Mouse (Mus musculus): Measurements from ENCODE around the gene Mok. TPM values are rescaled to one million over a fixed set of nuclear protein-coding genes. Genes with fewer than 3 reads are reported as not detected.

The Mok gene
- total RNA-seq, 1 experiment from 2014 or later = 0.70 TPM

- ATAC-seq (ENCODE audit: extremely low read depth, insufficient number of reproducible peaks, low FRiP score, poor library complexity, severe bottlenecking) = no peak
Measured at GRCm38 (mm10) chr12:110782278-110782677, 58.5 kb downstream of the Mok start.

DNA sequence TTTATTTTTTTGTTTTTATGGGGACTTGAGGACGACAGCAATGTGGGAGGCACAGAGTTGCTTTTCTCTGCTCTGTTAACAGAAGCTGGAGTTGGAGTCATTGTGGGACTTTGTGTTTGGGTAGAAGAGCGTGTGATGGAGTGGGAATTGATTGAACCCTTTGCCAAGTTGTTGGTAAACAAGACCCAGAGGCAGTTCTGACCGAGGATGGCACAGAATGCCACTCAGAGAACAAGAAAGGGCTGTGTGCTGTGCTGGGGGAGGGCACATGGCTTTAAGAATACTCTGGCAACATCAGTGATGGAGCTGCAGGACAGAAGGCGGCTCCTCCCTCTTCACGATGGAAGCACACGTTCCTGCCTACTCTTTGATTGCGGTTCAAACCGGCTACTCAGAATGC is 59.6 kb downstream of the Mok start:
- ATAC-seq (ENCODE audit: extremely low read depth, insufficient number of reproducible peaks, low FRiP score, poor library complexity, severe bottlenecking) = no peak

DNA sequence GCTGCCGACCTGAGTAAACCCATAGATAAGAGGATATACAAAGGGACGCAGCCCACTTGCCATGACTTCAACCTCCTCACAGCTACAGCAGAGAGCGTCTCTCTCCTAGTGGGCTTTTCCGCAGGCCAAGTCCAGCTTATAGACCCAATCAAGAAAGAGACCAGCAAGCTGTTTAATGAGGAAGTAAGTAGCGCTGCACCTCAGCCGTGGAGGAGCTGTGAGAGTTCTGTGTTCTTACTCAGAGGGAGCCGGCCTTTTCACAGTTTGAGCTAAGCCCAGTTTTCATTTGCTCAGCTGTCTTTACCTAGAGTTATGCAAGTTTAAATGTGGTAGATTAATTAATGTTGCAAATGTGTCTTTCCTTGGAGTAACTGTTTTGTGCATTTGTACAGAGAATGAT is 61.4 kb downstream of the Mok start:
- no peak for ATAC-seq (ENCODE audit: extremely low read depth, insufficient number of reproducible peaks, low FRiP score, poor library complexity, severe bottlenecking)

GRCm38 (mm10) chr12:110777853-110778252 is 62.9 kb downstream of the Mok start:
- peak; percentile 80 for ATAC-seq (ENCODE audit: extremely low read depth, insufficient number of reproducible peaks, low FRiP score, poor library complexity, severe bottlenecking)

- peak; percentile 79 for ATAC-seq (ENCODE audit: extremely low read depth, insufficient number of reproducible peaks, low FRiP score, poor library complexity, severe bottlenecking)
Measured at GRCm38 (mm10) chr12:110775628-110776426, 64.9 kb downstream of the Mok start.

DNA sequence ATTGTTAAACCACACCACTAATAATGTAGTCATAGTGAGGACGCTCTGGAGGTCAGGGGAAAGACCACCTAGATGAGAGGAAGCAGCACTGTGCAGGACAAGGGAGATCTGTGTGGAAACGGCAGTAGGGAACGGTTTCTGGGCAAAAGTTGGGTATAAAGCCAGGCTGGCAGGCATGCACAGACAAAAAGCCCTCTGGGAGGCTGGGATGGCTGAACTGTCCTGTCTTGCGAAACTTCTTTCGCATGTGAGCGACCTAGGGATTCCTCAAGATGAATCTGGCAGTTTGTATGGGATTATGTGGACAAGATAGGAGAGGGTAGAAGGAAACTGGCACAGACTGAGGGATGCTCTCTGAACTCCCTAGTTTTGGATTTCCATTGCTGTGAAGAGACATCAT is 68.8 kb downstream of the Mok start:
- no peak for ATAC-seq (ENCODE audit: extremely low read depth, insufficient number of reproducible peaks, low FRiP score, poor library complexity, severe bottlenecking)

DNA sequence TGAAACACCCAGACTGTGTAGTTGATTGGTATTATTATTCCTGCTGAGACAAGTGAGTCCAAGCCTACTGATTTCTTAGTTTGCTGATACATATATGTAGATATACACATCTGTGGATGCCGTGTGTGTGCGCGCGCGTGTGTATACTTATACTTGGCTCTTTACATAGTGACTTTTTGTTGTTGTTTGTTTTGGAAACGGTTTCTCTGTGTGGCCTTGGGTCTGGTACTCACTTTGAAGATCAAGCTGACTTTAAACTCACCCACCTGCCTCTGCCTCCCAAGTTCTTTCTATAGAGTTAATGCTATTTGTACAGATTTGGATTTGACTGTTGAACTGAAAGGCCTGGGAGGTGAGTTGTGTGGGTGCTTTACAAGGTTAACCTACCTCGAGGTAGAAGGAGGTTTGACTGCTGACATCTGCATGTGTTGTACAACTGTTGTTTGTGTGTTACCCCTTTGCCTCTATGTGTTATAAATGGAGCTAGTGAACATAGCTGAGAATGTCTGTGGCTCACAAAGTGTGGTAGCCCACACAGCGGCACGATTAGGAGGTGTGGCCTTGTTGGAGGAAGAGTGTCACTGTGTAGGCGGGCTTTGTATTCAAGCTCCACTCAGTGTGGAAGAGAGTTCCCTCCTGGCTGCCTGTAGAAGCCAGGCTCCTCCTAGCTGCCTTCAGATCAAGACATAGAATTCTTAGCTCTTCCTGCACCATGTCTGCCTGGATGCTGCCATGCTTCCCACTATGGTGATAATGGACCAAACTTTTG is 70.1 kb downstream of the Mok start:
- ATAC-seq (ENCODE audit: extremely low read depth, insufficient number of reproducible peaks, low FRiP score, poor library complexity, severe bottlenecking) = peak; percentile 55; the same call in 1 of the 2 replicates

GRCm38 (mm10) chr12:110769660-110770297 is 71.0 kb downstream of the Mok start:
- no peak for ATAC-seq (ENCODE audit: extremely low read depth, insufficient number of reproducible peaks, low FRiP score, poor library complexity, severe bottlenecking)

GRCm38 (mm10) chr12:110768562-110768961 is 72.2 kb downstream of the Mok start:
- no peak for ATAC-seq (ENCODE audit: extremely low read depth, insufficient number of reproducible peaks, low FRiP score, poor library complexity, severe bottlenecking)

DNA sequence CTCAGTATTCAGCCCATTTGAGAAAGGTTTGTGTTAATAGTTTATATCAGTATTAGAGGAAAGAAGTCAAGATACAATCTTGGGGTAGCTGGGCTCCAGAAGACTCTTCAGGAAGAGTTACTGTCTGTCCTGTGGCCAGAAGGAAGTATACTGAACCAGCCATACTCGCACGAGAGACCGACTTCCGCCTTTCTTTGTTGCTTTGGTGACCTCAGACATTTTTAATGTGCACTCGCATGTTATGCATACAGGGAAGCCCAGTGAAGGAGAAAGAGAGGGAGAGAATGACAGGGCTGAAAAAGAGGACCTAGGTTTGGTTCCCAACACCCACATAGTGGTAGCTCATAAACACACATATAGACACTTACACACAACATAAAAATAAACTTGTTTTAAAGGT is 76.2 kb downstream of the Mok start:
- ATAC-seq (ENCODE audit: extremely low read depth, insufficient number of reproducible peaks, low FRiP score, poor library complexity, severe bottlenecking) = peak; percentile 71

- no peak for ATAC-seq (ENCODE audit: extremely low read depth, insufficient number of reproducible peaks, low FRiP score, poor library complexity, severe bottlenecking)
Measured at GRCm38 (mm10) chr12:110762321-110762720, 78.4 kb downstream of the Mok start.

DNA sequence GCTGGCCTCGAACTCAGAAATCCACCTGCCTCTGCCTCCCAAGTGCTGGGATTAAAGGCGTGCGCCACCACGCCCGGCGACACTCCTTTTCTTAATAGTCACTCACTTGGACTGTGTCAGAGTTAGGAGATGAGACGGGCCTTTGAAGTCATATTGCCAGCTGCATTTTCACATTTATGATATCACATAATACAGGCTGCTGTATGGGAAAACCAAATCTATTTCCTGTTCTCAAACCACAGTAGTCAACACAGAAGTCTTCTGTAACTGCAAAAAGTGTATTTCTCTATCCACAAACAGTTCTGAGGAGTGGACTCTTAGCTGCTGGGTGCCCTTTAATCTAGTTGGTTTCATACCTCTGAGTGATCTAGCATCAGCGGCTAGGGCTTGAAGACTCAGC is 81.8 kb downstream of the Mok start:
- ATAC-seq (ENCODE audit: extremely low read depth, insufficient number of reproducible peaks, low FRiP score, poor library complexity, severe bottlenecking) = no peak

Other genes starting within 250 kb of the Mok start
- 169 and 190 TPM in 2 replicates for gene Dync1h1, start 239.5 kb downstream of the Mok start, total RNA-seq (2017)
- not detected in 2 replicates for gene 1700001K19Rik, start 158.3 kb downstream of the Mok start, total RNA-seq (2017)
- 264 and 290 TPM in 2 replicates for gene Hsp90aa1, start 138.2 kb downstream of the Mok start, total RNA-seq (2017)
- 59.0 and 63.6 TPM in 2 replicates for gene Wdr20, start 103.0 kb downstream of the Mok start, total RNA-seq (2017)
- 12.8 and 13.6 TPM in 2 replicates for gene Zfp839, start 9.3 kb upstream of the Mok start, total RNA-seq (2017)
- 25.8 and 26.6 TPM in 2 replicates for gene Cinp, start 48.2 kb upstream of the Mok start, total RNA-seq (2017)
- 3.9 and 4.9 TPM in 2 replicates for gene Tecpr2, start 48.3 kb upstream of the Mok start, total RNA-seq (2017)
- 2.1 and 3.0 TPM in 2 replicates for gene Ankrd9, start 138.1 kb upstream of the Mok start, total RNA-seq (2017)
- 25.9 and 29.7 TPM in 2 replicates for gene Rcor1, start 198.4 kb upstream of the Mok start, total RNA-seq (2017)

All from neutrophil, adult 5-6 weeks (primary cell).